Mouse (Mus musculus) v-Abl transformed pro-B cells (cell line): ENCODE results near the gene Plxna1.

Experiments
- in situ Hi-C, 2 experiments: fragments of 400-800 bp; cut with MboI; formaldehyde crosslinking; loops; one replicate each; pipeline ENCODE4 v1.15.1; 2025; ENCODE audit not compliant: unreplicated experiment in 2 of 2

The Plxna1 gene

DNA sequence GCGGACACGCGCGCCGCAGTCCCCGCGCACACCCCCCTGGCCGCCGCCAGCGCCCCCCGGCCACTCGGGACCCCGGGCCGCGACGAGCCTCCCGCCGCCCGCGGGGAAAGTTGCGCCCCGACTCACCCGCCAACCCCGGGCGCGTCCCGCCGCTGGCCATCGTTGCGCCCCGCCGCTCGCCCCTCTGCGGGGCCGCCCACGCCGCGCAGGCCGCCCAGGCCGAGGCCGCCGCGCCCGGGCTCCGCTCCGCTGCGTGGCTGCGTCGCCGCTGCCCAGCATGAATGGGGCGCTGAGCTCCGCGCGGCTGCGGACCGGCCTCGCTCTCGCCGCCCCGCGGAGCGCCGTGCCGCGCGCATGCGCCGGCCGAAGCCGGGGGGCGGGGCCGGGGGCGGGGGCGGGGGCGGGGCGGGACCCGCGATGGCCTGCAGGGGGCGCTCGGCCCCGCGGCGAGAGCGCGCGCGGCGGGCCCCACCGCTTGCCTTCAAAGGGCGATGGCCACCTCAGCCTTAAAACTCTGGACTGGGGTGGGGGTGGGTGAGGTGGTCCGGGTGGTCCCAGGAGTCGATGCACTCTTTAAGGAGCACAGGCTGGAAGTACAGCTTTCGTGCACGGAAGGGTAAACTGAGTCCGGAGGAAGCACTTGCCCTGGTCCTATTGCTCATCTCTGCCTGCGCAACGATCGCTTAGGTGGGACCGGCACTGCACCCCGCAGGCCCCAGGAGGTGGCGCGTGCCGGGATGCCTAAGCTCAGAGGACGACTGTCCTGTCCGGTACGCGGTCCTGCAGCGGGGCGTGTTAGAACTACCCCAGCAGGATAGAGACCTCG lies at the start of gene Plxna1:
Plxna1 (minus strand) TSS at position 340 of the 826 bp plus-strand sequence.
- in situ Hi-C loops: loop anchor here (5.0 to 25.0 kb wide), 5 partner anchors 195 to 308 kb away; no protein-coding TSS in a partner anchor

DNA sequence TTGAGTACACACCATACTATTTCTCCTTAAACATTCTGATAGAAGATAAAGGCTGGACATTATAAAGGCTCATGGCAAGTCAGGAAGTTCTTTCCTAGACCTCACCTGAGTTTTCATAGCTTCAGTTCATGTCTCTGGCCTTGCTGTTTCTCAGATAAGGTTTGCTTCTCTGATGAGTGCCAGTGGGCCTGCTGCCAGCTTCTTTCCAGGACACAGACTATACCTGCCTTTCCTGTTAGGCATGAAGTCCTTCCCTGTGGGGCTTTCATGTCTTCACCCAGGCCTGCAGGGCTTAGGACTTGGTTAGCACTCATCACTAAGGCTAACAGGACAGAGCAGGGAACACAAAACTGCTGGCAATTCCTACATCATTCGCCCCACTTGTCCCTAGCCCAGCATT lies 46.6 kb upstream of the Plxna1 start:
- in situ Hi-C loops: no loop called here

DNA sequence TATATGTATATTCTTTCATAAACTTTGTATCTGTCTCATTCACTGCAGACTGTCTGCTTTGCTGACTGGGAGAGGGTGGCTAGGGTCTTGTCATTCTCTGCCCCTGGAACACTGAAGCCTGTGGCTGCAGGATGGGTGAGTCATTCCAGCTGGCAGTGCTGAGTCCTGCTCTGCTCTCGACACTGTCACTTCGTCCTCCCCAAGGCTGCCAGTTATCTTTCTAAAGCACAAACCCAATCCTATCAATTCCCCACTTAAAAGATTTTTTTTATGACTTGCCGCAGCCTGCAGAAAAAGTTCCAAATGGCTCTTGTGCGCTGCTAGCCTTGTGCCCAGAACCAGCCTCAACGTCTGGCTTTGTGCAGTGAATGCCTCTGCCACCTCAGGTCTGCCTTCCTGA lies 45.8 kb upstream of the Plxna1 start:
- in situ Hi-C loops: no loop called here

GRCm38 (mm10) chr6:89407247-89407889 lies 44.9 kb upstream of the Plxna1 start:
- in situ Hi-C loops: no loop called here

- in situ Hi-C loops: no loop called here
Observed at GRCm38 (mm10) chr6:89404964-89405363, 42.5 kb upstream of the Plxna1 start.

DNA sequence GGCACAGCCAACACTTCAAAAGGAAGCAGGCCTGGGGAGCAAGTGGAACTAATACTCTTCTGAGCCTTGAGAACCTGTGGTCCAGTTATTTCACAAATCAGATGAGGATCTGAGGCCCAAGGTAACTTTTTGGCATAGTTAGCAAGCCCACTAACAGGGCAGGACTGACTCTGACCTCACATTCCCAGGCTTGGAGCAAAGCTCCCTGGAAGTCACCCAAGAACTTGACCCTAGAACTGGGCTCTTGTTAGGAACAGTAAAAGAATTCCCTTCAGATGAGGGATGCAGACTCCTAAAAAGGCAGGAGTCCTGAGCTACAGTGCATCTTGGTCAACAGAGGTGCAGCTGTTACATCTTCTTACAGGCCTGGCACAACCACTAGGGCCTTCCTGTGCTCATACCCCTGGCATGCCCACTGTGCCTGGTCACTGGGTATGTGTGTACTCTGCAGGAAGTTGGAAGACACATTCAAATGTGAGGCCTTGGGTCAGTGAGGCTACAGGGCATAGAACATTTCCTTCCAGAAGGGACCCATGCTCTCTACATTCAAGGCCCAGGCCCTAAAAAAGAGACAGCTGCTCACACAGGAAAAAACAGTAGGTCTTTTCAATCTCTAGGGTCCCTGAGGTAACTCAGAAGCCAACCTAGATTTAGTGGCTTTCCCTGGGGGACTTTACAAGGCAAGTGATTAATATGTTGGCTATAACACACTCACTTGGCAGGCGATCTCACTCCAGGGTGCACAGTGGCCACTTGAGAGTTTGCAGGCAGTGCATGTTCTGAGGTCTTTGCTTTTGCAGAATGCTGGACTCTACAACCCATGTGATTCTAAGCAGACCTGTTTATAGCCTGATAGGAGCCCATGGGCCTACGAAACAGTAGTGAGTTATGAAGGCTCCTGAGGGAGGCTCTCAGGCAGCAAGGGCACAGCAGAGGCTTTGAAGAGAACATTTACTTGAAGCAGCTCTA lies 41.1 kb upstream of the Plxna1 start:
- in situ Hi-C loops: no loop called here

- in situ Hi-C loops: no loop called here
Observed at GRCm38 (mm10) chr6:89402406-89402805, 40.0 kb upstream of the Plxna1 start.

GRCm38 (mm10) chr6:89399564-89399963 lies 37.1 kb upstream of the Plxna1 start:
- in situ Hi-C loops: no loop called here

DNA sequence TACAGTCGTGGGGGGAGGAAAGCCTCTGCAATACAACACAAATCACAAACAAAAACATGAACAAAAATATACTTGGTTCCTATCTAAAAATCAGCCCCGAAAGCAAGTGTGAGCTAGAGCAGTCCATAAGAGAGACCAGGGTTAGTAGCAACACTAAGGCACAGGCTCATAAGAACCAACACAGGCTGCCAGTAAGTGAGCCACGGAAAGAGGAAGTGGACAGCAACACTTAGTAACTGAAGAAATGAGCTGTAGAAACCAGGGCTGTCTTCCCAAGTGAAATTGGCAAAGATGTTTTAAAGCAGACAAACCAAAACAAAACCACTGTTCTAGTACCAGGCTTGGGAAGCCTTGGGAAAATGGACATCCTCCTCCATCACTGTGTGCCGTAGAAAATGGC lies 35.5 kb upstream of the Plxna1 start:
- in situ Hi-C loops: no loop called here

DNA sequence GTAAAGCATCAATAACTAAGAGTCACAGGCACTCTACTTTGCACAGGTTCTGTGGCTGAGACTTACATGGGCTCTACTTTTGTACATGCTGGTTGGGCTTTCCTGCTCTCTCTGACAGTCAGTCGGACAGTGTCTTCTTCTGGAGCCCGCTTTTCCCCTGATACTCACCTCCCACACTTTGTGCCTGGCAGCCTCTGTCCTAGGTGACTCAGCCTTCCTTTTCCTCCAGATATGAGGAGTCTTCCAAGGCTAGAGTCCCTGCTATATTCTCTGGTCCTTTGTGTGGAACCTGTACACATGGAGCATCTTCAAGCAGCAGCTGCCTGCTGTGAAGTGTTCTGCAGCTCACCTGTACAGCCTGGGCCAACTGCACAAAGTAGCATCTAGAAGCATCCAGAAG lies 31.4 kb upstream of the Plxna1 start:
- in situ Hi-C loops: no loop called here

DNA sequence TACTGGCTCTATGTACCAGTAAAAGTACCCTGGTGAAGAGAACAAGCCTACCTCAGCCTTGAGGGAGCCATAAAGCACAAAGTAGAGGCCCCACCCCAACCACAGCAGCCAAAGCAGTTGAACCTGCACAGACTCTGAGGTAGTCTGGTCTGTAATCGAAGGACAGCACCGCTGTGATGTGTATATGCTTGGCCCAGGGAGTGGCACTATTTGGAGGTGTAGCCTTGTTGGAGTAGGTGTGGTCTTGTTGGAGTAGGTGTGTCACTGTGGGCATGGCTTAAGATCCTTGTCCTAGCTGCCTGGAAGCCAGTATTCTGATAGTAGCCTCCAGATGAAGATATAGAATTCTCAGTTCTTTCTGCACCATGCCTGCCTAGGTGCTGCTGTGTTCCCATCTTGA lies 29.8 kb upstream of the Plxna1 start:
- in situ Hi-C loops: no loop called here

- in situ Hi-C loops: no loop called here
Observed at GRCm38 (mm10) chr6:89389771-89390170, 27.4 kb upstream of the Plxna1 start.

- in situ Hi-C loops: no loop called here
Observed at GRCm38 (mm10) chr6:89386956-89387355, 24.5 kb upstream of the Plxna1 start.

DNA sequence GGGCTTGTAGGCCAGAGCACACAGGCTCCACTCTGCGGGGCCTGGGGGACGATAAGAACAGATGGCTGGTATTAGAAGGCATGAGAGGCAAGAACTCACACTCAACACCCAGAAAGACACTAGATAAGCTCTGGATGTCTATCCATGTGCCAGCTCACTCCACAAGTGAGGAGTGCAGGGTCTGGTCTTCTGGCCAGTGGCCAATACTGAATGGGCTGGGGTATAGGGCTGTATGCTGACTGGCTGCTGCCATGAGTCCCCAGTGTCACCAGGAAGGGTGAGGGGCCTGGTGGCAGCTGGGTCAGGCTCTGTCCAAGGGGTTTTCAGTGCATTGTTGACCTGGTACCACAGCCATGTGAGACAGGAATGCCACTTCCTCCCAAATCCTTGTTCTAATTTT lies 22.3 kb upstream of the Plxna1 start:
- in situ Hi-C loops: no loop called here

DNA sequence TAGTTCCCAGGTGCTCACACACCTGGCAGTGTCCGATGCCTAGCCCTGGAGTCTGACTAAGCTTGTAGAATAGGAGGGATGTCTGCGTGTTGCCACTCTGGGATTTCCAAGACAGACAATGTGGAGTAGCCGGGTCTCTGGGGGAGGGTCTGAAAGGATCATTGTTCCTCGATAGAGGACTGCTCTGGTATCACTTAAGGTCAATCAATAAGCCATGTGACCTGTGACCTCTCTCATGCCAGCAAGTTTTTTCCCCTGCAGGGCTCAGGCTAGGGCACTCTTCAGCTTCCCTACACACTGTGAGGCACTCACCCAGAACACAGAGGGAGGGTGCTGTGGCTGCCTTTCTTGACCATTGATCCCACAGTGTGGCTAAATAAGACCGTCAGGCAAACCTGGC lies 19.4 kb upstream of the Plxna1 start:
- in situ Hi-C loops: no loop called here

DNA sequence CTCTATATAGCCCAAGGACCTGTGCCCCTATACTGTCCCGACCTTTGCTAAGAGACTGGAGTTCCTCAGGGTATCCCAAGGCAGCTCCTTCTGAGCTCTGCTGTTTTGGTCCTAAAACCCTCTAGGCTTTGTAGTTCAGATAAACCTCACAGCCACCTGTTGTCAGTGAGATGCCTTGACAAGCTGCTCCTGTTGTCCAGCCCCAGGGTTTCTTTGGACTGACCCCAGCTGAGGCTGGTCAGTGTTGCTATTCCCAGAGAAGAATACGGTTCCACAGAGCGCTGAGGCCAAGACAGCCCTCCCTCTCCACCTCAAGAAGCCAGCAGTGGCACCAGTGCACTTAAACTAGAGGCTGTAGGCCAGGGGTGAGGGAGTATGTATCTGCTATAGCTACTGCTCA lies 18.8 kb upstream of the Plxna1 start:
- in situ Hi-C loops: no loop called here

GRCm38 (mm10) chr6:89380751-89381150 lies 18.3 kb upstream of the Plxna1 start:
- in situ Hi-C loops: no loop called here

DNA sequence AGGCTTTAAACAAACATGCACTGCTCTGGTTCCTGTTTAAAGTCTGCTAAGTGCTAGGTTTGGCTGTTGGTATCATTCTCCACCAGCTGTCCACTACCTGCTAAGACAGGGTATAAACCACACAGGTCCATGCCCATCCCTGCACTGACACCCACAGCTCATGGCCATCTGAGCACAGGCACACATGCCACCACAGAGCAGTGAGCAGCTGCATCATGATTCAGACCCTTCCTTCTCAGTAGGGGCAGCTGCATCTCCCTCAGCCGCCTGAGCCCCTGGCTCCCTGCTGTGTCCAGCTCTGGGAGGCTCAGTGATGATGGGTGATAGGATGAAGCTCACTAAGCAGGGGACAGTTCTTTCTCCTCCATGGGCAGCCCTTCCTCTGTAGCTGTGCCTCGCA lies 15.8 kb upstream of the Plxna1 start:
- in situ Hi-C loops: no loop called here

DNA sequence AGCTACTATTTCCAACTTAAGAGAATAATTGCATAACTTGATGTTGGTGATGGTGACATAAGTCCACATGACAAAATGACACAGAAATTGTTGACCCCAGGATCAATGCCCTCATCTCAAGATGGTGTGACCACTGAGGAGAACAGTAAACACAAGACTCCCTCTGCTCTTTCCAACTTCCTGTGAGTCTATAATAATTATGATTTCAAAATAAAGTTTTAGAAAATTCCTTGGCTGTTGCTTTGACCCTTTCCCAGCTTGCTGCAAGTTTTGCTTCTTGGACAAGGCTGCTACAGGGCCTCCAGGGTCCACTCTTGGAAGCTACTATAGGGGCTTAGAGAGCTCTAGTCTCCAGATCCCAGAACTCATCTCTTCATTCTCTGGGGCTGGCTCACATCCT lies 6.4 kb upstream of the Plxna1 start:
- in situ Hi-C loops: loop anchor here (10.0 to 25.0 kb wide), 4 partner anchors 257 to 314 kb away; no protein-coding TSS in a partner anchor

DNA sequence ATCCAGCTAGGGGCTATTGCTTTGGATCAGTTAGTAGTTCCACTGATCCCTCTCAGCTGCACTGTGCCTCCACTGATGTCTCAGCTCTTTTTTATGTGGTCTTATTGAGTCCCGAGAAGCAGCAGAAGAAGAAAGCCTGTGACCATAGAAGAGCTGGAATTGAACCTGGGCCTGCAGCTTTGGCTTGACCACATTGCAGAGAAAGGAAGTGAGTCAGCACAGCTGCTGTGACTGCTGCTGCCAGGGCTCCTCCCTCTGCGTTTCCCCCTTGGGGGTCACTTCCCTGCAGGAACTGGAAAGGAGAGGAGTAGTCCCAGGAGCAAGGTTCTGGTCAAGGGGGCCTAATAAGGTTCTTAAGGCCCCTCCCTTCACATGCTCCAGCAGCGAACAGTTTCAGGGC lies 1.9 kb upstream of the Plxna1 start:
- in situ Hi-C loops: loop anchor here (5.0 to 25.0 kb wide), 5 partner anchors 193 to 310 kb away; no protein-coding TSS in a partner anchor

DNA sequence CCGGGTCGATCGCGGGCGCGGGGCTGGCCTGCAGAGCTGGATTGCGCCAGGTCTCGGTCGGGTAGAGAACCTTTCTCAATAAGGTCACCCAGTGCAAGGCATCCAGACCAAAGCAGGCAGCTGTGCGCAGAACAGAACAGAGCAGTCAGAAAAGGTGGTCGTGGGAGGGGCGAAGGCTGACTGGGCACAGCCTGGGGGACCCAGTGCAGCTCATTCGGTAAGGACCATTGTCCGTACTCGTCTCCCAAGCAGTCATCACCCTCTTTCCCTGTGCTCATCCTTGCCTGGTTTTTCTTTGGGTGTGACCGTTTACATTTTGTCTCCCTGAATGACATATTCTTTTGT lies 659 bp upstream of the Plxna1 start:
- in situ Hi-C loops: loop anchor here (5.0 to 25.0 kb wide), 5 partner anchors 194 to 308 kb away; no protein-coding TSS in a partner anchor
